Mouse (Mus musculus) T-helper 1 cell (primary cell): Measurements from ENCODE around the gene Ddx54.

Experiments
- in situ Hi-C: fragments of 300-600 bp; cut with MboI, MseI; formaldehyde crosslinking; loops from one replicate; pipeline ENCODE4 v1.15.1; 2025; ENCODE audit warnings: high pct_unique_total_duplicates

Gene Ddx54

DNA sequence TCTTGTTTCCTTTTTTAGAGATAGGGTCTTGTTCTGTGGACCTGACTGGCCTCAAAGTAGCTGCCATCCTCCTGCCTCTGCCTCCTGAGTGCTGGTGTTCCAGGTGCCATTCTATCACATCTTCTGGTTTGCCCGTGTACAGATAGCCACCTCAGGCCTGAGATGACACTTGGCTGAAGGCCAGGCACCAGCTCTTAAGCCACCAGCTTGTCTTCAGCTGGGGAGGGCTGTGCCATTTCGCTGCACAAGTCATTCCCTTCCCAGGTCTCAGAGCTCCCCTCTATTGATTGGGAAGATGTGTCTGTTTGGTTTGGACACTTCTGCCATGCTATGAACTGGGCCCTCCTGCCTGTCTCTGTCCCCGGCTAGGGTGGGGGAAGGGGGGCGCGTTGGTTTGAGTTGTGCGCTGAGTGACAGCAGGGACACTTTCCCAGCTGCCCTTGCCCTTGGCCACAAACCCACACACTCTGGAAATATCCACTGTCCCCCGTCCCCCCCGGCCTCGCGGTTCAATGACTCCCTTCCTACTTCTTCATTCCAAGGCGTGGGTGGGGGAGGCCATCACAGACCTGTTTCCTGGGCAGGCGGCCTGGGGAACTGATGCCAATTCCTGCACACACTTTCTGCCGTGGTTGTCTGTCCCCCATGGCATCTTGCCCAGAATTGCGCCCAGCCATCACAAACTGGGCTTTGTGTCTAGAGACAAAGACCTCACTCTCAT, 31.0 kb downstream of the Ddx54 start:
- in situ Hi-C loops: no loop called here

- in situ Hi-C loops: no loop called here
Observed at GRCm38 (mm10) chr5:120644227-120644626, 31.7 kb downstream of the Ddx54 start.

DNA sequence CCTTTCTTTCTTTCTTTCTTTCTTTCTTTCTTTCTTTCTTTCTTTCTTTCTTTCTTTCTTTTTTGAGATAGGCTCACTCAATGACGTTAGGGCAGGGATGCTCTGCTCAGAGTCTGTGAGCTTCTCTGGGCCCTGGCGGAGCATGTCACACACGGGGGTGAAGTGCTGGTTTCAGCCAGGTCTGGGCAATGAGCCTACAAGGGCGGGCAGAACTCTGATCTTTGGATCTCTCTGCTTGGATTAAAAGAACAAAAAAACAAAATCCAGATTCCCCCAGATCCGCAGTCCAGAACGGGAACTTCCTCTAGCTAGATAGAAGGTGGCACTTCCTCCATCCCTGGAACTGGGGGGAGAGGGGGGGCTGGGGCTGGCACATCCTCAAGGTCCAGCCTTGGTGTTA, 33.3 kb downstream of the Ddx54 start:
- in situ Hi-C loops: no loop called here

DNA sequence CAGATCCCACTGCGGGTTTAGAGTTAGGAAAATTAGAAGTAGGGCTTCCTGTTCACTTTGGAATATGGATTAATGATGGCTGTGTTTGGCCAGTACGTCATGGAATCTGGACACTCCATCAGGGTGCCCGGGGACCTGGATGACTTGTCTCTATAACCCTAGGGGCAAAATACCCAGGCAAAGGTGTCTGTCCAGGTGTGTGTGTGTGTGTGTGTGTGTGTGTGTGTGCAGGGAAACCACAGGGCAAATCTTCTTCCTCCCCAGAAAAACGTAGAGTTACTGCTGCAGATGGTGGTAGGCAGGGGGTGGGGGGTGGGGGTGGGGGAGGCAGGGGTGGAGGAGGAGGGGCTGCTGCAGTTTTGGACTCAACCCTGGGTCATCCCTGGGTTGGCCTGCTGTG, 34.8 kb downstream of the Ddx54 start:
- in situ Hi-C loops: no loop called here

DNA sequence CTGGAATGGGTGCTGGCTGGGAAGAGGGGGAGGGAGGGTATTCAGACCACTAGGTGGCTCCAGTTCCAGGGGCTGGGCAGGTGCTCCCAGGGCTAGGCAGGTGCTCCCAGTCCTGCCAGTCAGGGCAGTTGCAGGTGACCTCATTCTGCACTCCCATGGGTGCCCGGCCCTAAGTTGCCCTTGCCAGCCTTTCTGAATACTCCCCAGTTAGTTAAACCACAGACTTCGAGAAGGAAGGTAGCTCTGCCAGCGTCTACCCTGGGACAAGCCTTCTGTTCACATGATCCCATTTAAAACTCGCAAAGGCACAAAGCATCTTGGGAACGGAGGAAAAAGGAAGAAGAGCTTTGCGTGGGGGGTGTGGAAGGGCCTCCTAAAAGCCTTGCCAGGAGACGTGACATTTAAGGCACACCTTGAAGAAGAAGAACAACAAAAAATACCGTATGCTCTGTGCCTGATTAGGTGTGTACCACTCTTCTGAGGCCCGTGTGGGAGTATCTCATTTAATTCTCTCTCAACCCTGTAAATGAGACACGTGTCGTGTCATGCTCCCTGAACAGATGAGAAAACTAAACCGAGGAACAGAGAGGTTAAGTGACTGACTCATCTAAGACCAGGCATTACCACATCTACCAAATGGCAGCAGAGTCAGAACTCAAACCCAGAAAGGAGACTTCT, 35.4 kb downstream of the Ddx54 start:
- in situ Hi-C loops: no loop called here

- in situ Hi-C loops: no loop called here
Observed at GRCm38 (mm10) chr5:120648569-120649373, 36.2 kb downstream of the Ddx54 start, which contains the start of gene Rasal1. Gene Rasal1, plus strand, starts transcription at chr5:120648812.

DNA sequence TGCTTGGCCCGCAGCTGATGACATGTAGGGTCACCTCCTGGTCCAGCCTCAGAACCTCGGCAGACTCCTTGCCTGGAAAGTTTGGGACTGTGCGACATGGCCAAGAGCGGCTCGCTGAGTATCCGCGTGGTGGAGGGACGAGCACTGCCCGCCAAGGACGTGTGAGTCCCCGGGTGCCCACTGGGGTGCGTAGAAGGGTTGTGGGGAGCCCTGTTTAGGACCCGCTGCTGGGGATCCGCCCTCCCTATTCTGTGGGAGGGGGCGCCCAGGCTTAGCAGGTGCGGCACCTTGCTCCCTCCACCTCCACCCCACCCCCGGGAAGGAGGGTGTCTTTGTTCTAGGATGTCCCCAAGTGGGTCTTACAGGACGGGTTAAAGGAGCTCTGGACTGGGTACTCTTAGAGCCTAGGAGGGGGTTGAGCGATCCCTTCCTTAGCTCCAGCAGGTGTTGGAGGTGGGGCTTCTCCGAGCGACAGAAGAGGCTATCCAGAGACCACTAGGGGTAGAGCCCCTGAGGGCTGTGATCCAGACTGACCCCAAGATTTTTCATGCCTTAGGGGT, 36.9 kb downstream of the Ddx54 start:
- in situ Hi-C loops: no loop called here

DNA sequence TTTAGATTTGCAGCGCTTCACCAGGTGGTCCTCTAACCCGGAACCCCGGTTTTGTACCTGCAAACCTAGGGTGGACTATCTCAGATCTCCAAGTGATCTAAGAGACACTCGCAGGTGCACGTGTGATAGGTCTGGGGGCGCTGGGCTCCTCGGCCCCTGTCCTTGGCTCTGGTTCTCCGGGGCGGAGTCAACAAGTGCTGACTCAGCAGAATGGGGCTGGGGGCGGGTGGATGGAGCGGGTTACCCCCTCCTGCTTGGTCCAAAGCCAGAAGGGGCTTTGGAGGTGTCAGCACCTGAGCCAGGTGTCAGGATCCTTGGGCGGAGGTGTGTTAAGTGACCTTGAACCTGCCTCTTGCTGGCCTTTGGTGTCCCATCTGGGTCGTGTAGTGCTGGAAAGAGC, 37.4 kb downstream of the Ddx54 start:
- in situ Hi-C loops: no loop called here

DNA sequence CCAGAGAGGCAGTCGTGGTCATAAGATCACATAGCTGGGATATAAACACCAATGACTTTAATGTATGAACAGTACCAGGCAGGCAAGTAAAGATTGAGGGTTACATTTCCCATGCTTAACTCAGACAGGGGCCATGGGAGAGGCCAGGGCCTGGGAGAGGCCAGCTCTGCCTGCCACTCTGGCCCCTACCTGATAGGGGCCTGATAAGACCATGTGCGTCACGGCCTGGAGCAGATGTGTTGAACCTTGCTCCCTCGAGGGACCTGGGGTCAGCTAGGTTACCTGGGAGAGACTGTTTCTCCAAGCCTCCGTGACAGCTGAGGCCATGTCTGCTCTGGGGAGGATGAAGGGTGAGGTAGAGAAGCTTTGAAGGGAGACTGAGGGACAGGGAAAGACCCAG, 38.7 kb downstream of the Ddx54 start:
- in situ Hi-C loops: no loop called here

GRCm38 (mm10) chr5:120652915-120653701, 40.6 kb downstream of the Ddx54 start:
- in situ Hi-C loops: no loop called here

GRCm38 (mm10) chr5:120653873-120654272, 41.3 kb downstream of the Ddx54 start:
- in situ Hi-C loops: no loop called here

- in situ Hi-C loops: no loop called here
Observed at GRCm38 (mm10) chr5:120656281-120656751, 43.8 kb downstream of the Ddx54 start.

DNA sequence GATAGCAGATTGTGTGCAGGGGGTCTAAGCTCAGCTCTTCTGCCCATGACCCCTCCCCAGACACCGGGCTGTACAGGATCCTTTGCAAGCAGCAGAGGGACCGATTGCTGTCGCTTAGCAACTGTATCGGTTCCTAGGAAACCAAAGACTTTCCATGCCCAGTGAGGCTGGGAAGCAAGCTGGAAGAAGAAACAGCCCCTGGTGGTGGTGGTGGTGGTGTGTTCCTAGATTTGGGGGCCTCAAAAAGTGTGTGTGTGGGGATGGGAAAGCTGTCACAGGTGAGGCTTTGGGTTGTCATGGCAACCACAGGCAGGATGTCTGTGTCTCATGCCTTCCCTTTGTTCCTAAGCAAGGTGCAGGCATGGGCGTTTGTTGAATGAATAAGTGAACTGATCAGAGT, 48.3 kb downstream of the Ddx54 start:
- in situ Hi-C loops: loop anchor here (5.0 kb wide), 1 partner anchor 39 kb away; no protein-coding TSS in a partner anchor

GRCm38 (mm10) chr5:120664888-120665287, 52.3 kb downstream of the Ddx54 start:
- in situ Hi-C loops: loop anchor here (5.0 kb wide), 1 partner anchor 43 kb away; no protein-coding TSS in a partner anchor

- in situ Hi-C loops: no loop called here
Observed at GRCm38 (mm10) chr5:120668761-120669160, 56.2 kb downstream of the Ddx54 start.

GRCm38 (mm10) chr5:120670132-120670531, 57.6 kb downstream of the Ddx54 start:
- in situ Hi-C loops: no loop called here

DNA sequence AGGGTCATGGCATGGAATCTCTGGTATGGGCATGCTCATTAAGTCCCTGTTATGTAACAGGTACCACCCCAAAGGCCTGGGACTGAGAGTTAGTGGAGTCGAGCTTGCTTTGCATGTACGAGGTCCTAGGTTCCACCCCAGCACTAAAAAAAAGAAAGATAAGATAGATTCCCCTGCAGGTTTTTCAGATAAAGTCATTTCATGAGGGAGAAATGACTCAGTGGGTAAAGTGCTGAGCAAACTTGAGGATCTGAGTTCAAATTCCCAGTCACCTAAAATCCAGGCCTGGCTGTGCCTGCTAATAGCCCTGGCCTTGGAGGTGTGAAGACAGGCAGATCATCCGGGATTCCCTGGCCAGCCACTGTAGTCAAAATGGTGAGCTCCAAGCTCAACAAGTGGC, 59.3 kb downstream of the Ddx54 start:
- in situ Hi-C loops: no loop called here

- in situ Hi-C loops: no loop called here
Observed at GRCm38 (mm10) chr5:120673626-120674025, 61.1 kb downstream of the Ddx54 start.

DNA sequence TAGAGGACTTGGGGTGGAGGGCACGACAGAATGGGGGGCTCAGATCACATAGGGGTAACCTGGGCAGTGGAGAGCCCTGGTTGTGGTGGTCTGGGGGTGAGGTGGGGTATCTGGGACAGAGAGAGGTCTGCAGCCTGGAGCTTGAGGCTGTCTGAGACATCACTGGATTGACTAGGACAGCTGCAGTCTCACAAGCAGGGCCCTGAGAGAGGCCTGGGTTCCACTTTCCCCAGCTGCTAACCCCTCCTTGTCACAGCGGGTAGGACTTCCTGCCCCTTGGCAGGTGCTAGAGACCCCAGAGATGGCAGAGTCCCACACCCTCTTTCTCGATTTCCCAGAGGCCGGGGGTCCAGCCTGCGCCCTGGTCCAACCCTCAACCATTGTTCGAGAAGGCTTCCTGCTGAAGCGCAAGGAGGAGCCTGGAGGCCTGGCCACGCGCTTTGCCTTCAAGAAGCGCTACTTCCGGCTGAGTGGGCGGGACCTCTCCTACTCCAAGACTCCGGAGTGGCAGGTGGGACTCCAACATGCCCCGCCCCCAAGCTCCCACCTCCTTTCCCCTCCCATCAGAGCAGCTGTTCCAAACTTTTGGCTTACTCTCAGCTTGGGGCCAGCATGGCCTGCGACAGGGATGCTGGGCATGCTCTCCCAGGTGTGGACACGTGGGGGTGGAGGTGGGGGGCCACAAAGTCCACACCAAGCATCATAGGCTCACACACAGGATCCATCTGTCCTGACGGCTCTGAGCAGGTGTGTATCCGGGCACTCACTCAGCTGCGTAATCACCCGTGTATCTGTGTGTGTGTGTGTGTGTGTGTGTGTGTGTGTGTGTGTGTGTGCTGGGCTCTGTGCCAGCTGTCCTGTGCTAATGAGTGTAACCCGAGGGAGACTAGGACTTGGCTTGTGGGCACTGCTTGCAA, 61.9 kb downstream of the Ddx54 start:
- in situ Hi-C loops: no loop called here

GRCm38 (mm10) chr5:120677516-120677915, 65.0 kb downstream of the Ddx54 start:
- in situ Hi-C loops: no loop called here
